Mouse (Mus musculus): Measurements from ENCODE around the gene Etv6.

Etv6 gene

DNA sequence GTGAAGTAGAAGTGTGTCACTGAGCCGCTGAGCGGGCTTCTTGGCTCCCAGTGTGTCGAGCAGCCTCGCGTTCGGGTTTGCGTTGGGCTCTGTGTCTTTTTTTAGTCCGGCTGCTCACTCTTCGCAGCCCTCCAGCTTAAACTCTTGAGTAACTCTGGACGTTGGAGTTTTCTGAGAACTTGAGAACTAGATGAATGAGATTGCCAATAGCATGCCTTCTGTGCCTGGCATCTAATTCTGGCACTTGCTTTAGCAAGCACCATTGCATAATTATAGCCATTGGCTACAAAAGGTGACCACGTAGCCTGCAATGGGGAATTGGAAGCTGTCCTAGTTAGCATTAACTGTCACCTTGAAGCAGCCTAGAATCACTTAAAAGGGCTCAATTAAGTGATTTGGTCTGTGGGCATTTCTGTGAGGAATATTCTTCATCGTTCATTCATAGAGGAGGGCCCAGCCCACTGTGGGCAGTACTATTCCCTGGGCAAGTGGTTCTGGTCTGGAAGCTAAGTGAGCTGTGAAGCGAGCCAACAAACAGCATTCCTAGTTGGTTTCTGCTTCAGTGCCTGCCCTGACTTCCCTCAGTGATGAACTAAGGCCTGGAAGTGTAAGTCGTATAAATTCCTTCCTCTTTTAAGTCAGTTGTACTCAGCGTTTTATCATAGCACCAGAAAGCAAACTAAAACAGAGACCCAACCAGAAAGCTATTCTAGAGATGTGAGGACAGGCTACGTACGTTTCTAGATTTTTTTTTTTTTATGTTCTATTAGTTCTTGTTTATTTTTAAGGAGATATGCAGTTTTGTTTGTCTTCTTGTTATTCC lies 136.6 kb downstream of the Etv6 start:
- no peak for DNase-seq (ENCODE audit: low read depth)

DNA sequence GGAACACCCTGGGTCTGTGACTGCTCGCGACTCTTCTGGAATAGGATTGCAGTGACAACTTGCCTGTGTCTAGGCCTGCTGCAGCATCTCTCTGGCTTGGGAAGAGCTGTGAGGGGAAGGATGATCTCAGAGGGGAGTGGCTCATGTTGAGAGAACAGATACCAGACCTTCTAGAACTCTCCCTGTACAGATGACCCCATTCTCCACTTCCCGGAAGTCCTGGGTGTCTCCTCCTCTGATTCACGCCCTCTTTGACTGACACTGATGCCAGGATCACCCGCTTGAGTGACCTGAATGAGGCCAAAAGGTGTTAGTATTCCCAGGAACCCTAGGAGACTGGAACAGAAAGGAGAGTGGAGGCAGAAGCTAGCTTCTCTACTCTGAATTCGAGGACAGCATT lies 137.9 kb downstream of the Etv6 start:
- no peak for DNase-seq (ENCODE audit: low read depth)

DNA sequence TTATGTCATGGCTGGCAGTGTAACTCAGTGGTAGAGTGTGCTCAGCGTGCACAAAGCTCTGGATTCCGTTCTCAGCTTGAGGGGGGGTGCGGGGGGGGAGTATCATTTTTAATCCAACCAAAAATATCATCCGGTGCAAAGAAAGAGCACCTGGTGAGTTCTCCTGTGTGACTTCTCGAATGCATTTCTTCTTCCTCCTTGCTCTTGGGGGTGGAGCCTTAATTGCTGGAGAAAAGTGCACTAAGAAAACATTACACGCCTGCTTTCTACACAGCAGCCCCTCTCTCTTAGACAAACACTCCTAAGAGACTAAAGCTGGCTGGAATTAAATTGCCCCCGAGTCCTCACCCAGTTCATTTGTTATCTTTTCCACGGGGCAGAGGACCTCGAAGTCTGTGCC lies 139.6 kb downstream of the Etv6 start:
- DNase-seq (ENCODE audit: low read depth) = no peak

DNA sequence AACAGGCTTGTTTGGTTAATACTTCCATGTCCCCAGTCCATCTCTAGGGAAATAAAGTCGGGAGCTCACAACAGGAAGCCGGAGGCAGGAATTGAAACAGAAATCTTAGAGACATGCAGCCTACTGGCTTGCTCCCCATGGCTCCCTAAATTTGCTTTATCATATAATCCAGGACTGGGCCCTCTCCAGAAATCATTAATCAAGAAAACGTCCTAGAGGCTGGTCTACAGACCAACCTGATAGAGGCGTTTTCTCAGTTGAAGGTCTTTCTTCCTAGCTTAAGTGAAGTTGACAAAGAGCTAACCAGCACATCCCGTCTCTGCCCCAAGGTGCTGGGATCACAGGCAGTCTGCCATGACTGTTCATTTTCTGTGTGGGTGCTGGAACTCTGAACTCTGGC lies 141.7 kb downstream of the Etv6 start:
- DNase-seq (ENCODE audit: low read depth) = no peak

DNA sequence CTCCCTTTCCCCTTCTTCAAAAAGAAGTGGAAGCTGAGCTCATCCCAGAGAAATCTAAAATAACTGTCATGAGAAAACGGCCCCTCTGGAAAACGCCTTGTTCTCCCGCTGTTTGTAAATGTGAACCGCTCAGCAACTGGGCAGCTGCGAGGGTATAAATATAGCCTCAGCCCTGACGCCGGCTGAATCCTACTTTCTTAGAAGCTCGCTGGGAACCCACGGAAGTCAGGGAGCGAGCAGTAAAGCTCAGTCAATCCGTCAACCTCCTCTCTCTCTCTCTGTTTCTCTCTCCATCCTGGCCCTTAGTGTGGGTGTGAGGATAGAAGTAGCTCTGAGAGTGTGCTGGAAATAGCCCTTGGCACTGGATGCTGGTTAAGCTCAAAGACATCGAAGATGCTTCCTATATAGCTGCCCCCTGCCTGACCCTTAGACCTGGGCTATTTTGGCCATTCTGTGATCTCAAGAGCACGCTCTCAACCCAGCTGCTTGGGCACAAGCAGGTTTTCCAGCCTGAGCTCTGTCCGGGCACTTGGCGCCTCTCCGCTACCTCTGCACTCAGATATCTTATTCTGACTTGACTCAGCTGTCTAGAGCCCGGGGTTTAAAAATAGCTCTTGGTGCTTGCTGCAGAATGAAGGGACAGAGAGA lies 146.9 kb downstream of the Etv6 start:
- no peak for DNase-seq (ENCODE audit: low read depth)

DNA sequence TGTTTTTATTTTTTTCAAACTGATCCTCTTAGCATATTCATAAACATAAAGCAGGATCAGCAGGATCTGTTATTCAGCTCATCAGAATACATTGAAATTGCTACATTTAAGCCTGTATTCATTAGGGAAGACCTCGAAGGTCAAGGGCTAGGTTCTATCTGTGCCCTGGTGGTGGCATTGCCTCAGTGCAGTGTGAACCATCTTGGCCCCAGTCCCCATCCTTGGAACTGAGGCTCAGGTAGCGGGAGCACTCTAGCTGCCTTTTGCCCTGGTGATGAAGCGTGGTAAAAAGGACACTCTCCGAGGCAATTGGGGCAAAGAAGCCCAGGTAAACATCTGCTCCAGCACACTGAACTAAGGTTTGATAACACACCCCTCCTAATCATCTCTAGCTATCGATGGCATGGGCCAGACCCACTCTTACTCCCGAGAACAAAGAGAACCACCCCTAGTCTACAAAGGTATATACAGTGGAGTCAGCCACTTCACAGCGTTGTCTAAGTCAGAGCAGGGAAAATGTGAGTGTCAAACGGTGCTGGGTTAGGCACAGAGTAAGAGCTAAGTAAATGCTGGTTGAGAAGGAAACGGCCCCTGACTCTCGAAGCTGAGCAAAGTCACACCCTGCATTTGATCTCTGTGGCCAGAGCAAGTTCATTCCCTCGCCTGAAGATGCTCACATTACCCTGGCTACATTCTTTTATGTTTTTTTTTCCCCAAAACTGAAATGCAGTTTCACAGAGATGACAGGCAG lies 148.3 kb downstream of the Etv6 start:
- DNase-seq (ENCODE audit: low read depth) = no peak

DNA sequence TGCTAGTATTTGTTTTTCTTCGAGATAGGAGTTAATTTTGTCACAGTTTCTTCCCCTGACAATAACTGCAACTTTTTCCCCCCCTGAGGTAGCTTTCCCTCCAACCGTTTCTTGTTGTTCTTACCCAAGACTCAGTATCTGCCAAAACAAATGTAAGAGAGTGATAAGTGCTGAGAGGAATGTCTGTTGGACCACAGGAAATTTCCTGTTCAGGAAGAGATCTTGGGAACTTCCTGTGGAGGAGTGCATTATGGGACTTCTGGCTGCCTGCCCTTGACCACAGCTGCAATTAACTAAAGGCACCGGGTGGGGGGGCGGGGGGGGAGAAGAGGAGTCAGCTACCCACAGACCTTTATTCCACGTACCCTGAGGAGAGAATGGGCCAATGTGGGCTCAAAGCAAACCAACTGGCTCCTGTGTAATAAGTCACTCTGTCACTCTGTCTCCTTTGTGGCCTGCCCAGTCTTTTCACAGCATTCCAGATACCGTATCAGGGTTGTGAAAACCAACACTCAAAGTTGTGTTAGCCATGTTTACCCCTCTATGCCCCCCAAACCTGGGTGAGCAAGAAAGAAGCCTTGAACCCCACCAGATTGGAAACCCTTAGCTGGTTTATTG lies 150.9 kb downstream of the Etv6 start:
- peak; percentile 44 for DNase-seq (ENCODE audit: low read depth)

DNA sequence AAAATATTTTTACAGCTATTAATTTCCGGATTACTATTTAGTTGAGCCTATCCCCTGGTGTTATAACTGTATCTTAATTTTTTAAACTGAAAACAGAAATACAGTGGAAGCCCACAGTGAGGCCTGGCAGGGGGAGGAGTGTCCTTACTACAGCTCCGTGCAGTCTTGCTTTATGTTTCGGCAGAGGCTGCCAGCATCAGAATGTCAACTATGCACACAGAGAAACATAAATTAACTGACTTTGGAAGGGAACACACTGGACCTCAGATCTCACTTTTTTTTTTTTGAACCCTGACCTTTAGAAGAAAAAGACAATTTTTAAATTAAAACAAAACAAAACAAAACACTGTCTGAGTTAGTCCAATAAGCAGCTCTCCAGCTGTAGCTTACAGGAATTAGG lies 153.2 kb downstream of the Etv6 start:
- DNase-seq (ENCODE audit: low read depth) = no peak

DNA sequence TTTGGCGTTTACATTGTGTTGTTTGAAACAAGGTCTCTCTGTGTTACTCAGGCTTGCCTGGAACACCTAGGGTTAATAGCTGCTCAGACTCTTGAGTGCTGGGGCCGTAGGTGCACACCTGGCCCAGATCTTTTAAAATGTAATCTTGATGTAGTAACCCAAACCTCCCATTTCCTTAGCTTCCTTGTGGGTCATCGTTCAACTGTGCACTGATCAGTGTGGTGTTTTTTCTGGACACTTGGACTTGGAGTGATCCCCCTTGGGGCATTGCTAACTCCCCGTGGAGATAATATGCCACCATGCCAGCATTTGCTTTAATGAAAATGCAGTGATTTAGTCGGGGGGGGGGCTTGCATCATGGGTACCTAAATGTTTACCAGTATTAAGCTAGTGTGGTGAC lies 153.7 kb downstream of the Etv6 start:
- DNase-seq (ENCODE audit: low read depth) = no peak

DNA sequence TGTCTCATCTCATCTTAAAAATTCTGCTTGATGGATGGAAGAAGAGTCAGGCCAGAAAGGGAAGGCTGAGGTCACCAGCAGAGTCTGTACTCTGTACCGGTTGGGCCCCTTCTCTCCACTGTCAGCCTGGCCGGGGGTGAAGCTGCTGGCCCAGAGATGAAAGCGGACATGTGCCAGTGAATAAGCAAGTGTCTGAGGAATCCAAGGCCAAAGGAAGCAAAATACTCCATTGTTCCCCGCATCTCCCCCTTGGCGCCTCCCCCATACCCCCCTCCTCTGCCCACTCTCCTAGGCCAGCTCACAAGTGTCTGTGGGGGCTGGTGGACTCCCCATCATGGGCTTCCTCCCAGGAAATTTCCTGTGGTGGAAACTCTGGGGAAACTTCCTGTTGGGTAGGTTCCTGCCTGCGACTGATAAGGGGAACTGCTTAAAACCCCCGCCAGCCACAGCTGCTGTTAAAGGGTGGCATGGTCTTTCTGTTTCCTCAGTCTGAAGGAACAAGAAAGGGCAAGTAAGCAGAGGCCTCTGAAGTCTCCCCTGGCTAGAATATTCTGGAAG lies 154.2 kb downstream of the Etv6 start:
- DNase-seq (ENCODE audit: low read depth) = peak; percentile 64

DNA sequence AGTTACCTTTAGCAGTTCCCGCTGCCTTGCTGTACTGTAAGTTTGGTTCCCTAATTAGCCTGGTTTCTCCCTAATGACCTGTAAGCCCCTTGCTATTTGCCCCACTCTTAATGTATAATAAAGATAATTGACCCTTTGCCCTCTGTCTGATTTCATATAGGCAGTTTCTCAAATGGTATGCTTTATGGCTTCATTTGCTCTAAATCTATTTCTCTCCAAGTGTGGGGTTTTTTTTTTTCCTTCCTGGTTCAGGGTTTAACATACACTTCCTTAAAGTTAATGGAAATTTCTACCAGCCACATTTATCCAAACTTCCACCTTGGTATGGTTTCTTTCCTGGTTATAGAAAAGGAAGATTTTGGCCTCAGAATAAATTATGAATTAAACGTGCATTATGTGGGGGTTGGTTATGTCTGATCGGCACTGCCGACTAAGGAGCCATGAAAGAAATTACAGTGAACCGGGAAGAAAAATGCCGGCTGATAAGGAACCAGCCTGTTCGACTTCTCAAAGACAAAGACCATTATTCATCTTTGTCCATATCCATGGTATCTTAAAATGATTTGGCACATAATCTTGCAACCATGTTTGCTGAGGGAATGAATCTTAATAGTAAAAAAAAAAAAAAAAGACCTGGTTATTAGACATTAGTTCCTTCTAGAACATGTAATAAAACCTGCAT lies 155.2 kb downstream of the Etv6 start:
- DNase-seq (ENCODE audit: low read depth) = no peak

DNA sequence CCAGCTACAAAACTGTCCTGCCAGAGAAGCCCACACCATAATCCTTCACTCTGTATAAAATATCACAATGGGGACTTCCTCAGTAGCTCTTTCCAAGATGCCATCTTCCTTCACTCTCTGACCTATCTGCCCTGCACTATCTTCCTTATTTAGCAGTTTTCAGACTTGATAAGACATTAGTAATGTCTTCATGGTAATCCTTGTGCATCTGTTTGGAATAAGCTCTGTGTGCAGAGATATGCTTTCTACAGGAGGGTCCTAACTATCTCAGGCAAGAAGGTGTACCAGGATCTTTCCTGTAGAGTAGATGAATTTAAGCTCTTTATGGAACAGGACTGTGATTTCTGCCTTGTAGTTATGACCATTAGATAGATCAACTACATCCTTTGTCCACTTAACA lies 157.2 kb downstream of the Etv6 start:
- DNase-seq (ENCODE audit: low read depth) = no peak

DNA sequence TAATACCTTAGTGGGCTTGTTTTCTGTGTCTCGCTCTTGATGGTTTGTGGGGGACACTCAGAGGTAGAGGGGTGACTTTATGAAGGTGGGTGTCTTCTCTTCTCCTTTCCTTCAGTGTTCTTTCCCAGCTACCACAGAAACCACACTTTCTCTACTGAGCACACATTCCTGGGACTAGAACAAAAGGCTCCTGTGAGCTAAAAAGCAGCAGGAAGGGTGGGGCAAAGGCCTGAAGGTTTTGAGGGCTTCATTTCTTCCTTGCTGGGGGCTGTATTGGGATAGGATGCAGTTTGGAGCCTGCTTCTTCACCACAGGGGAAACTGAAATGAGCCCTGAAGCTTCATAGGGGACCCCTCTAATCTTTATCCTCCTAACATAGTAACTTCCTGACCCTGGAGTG lies 164.4 kb downstream of the Etv6 start:
- no peak for DNase-seq (ENCODE audit: low read depth)

DNA sequence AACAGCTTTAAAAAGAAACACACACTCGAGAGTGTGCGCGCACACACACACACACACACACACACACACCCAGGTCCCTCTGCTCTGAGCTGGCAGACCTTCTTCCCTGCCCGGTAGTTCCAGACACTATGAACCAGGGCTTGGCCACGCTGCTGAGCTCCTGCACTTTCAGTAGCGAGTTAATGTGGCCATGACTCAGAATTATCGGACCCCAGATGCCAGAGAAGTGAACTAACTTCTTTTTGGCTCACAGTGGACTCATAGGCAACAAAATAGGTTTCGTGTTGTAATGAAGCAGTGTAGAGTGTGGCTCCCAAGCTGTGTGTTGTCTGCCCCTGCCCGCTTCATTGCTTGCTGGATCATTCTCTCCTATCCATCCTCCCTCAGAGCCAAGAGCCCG lies 165.1 kb downstream of the Etv6 start:
- no peak for DNase-seq (ENCODE audit: low read depth)

DNA sequence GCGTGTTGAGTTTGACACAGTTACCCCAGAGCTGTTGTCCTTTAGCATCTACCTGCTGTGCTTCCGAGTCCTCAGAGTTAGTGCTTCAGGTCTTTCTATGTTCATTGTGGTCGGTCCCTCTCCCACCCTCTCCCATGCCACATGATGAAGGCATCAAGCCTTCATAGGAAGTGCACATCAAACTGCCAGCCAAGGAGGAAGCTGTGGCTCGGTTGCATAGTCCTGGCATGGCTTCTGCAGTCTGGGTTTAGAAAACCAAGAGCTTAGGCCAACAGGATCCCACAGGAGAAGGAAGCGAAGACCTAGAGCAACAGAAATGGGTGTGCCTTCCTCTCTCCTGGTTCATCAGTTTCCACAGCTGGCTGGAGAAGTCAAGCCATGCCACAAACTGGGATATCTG lies 166.7 kb downstream of the Etv6 start:
- no peak for DNase-seq (ENCODE audit: low read depth)

DNA sequence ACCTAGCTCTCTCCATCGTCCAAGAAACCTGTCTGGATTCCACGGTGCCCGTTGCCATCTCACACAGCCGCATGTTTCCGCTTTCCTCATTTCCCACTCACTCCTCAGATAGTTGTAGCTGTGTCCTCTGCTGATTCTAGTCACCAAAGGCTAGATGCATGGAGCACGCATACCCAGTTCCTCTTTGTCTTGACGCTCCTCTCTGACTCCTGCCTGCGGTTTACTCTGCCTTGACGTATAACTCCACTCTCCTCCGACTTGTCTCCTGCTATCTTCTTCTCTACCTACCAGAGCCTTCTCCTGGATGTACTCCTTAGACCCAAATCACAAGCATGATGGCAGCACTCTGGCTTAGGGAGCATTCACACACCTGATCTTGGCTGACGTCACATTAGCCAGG lies 169.7 kb downstream of the Etv6 start:
- no peak for DNase-seq (ENCODE audit: low read depth)

DNA sequence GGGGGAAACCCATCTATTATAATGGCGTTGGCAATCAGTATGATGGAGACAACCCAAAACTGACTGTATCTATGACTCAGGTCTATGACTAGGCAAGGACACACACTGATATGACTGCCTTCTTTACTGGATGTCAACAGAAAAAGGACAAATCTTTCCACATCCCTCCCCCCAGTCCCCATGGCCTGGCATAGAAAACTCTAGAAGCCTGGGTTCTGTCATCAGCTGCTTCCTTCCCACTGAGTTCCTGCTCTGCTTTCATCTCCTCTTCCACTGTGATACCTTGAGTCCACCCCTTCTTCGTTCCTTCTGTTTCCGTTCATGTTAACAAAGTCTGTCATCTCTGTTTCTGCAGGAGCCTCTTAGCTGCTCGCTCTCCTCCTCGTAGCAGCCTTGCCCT lies 170.2 kb downstream of the Etv6 start:
- DNase-seq (ENCODE audit: low read depth) = no peak

DNA sequence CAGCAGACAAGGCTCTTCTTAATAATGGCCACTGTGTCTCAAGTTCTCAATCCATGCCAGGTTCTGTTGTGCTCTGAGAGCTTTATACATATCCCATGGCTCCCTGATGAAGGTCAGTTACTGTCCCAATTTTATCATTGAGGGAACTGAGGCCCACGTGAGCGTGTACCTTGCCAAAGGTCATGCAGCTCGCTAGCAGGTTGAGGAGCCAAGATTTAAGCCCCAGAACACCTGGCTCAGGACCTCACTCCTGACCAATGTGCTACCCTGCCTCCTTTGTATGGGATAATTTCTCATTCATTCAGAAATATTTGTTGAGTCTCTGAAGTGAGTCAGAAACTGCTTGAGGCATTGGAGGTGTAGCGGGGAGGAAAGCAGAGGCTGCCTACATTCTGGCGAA lies 170.8 kb downstream of the Etv6 start:
- DNase-seq (ENCODE audit: low read depth) = no peak

DNA sequence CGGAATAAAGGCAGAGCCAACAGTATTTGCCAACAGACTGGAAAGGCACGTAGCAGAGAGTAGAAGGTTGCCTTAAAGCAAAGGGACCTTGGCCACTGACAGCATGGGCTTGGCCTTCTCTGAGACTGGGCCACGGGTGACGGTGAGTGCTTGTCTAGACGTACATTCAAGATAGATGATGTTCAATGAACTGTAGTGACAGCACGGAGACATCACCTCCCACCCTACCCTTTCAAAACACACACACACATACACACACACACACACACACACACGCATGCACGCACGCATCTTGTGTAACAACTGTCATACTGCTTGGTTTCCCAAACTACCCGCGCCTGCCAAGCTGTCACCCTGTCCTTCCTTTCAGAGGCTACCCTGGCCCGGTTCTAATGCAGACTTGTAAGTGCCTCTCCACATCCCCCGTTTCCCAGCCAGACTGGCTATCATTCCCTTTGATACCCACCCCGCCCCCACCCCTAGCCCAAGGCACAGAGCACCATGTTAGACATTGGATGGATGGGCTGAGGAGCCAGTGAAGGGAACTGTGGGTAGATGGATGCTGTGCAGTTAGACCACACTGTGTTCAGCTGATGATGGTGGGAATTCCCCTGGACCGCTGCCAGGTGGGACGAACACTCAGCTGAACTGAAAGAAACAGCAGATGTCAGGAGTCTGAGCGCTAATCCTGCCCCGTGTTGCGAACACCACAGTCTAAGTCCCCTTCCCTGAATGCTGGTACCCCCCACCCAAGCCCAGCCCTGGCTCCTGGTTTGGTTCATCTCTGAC lies 172.1 kb downstream of the Etv6 start:
- DNase-seq (ENCODE audit: low read depth) = no peak

DNA sequence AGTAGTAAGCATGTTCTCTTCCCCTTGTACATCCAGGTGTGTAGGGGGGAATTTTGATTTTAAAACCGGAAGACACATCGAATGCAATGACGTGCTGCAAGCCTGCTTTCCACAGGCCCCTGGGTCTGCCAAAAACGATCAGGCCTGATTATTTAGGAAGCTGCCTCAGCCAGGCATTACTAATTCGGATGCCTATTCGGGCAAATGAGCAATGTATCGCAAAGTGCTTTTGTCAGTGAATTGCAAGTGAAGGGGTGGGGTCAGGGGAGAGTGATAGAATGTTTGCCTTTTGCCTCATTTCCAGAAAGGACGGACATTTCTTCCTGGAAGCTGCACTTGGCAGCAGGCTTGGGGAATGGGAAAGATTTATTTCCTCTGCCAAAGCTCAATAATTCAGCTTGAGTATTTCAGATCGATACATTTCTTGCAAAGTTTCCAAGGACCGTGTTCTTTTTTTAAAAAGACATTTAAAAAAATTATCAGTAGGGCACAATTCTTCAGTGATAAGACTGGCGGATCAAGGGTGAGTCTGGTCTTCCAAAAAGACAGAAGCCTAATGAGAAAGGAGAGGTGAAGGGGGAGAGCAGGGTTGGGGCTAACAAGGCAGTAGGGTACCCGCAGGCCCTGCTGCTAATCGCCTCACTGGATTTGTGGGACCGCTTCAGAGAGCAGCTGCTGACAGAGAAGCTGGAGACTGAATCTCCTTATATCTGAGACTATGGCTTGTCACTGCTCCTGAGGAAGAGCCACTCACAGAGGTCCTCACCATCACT lies 172.9 kb downstream of the Etv6 start:
- no peak for DNase-seq (ENCODE audit: low read depth)

Data from c-Kit-positive CD71-negative TER-119-negative erythroid progenitor cells, embryonic 14.5 days (primary cell).